Mouse (Mus musculus): Measurements from ENCODE around the gene Gabrr2. TPM values are rescaled to one million over a fixed set of nuclear protein-coding genes. Genes with fewer than 3 reads are reported as not detected.

The Gabrr2 gene
- polyA plus RNA-seq, 1 experiment = 0.17 TPM

Other genes starting within 250 kb of the Gabrr2 start
- gene Ankrd6, start 112.2 kb upstream of the Gabrr2 start, polyA plus RNA-seq (2012; rRNA removed) = 0.96 and 1.8 TPM in 2 replicates
- gene Rragd, start 80.0 kb upstream of the Gabrr2 start, polyA plus RNA-seq (2012; rRNA removed) = 1.8 and 2.2 TPM in 2 replicates
- gene Ube2j1, start 31.6 kb upstream of the Gabrr2 start, polyA plus RNA-seq (2012; rRNA removed) = 28.5 and 32.6 TPM in 2 replicates
- 0.10 TPM in 1 of 2 replicates, not detected in the other for gene Gabrr1, start 69.5 kb downstream of the Gabrr2 start, polyA plus RNA-seq (2012; rRNA removed)
- 2.1 and 2.2 TPM in 2 replicates for gene Pm20d2, start 126.7 kb downstream of the Gabrr2 start, polyA plus RNA-seq (2012; rRNA removed)
- 0.04 and 0.18 TPM in 2 replicates for gene Srsf12, start 146.0 kb downstream of the Gabrr2 start, polyA plus RNA-seq (2012; rRNA removed)
- 40.4 and 51.2 TPM in 2 replicates for gene Pnrc1, start 227.2 kb downstream of the Gabrr2 start, polyA plus RNA-seq (2012; rRNA removed)
- 4.8 and 6.1 TPM in 2 replicates for gene Rngtt, start 247.3 kb downstream of the Gabrr2 start, polyA plus RNA-seq (2012; rRNA removed)

Measured in urinary bladder, adult 2 months (tissue).